Mouse (Mus musculus) erythroblast, embryonic 14.5 days (primary cell): ENCODE measurements around the gene Plekhg1. TPM values are rescaled to one million over a fixed set of nuclear protein-coding genes. Genes with fewer than 3 reads are reported as not detected.

ENCODE experiments used
- H3K27me3 ChIP-seq: 2 replicates; pipeline ENCODE4 v1.6.1; 2012; ENCODE audit warnings: inconsistent platforms; ENCODE audit not compliant: control insufficient read depth
- H3K36me3 ChIP-seq: 2 replicates; pipeline ENCODE4 v1.6.1; 2012; ENCODE audit warnings: mild to moderate bottlenecking, inconsistent platforms; ENCODE audit not compliant: control insufficient read depth
- H3K4me1 ChIP-seq: 2 replicates; pipeline ENCODE4 v1.6.1; 2012; ENCODE audit warnings: inconsistent platforms; ENCODE audit not compliant: control insufficient read depth
- H3K4me3 ChIP-seq: replicated peaks from 2 replicates; pipeline ENCODE3; 2012; ENCODE audit warnings: moderate library complexity, mild to moderate bottlenecking, inconsistent platforms
- H3K9me3 ChIP-seq: 2 replicates; pipeline ENCODE4 v1.6.1; 2012; ENCODE audit warnings: low read length, inconsistent platforms, mixed read lengths; ENCODE audit not compliant: control insufficient read depth
- GATA1 ChIP-seq: IDR thresholded peaks from 2 replicates; pipeline ENCODE4 v1.6.1; 2012; ENCODE audit warnings: low read length, inconsistent platforms, mixed read lengths
- TAL1 ChIP-seq: IDR thresholded peaks from 3 replicates; pipeline ENCODE4 v1.6.1; 2012; ENCODE audit warnings: low read length, inconsistent platforms, mixed read lengths
- polyA plus RNA-seq: library from polyadenylated mRNA; stranded (reverse); fragments of >175 nt; gene quantifications from 2 replicates; pipeline ENCODE4 v1.2.3, GENCODE M21; 2012

Gene Plekhg1
- polyA plus RNA-seq, 1 experiment, result not detected

- TF ChIP-seq GATA1 (no peak), TAL1 (no peak)
- H3K9me3 ChIP-seq, result no peaks in the 10 kb centered on the region
- no peaks in the 10 kb centered on the region for H3K4me1 ChIP-seq
- no peak overlapping the region for H3K4me3 ChIP-seq
- H3K27me3 ChIP-seq, result no peaks in the 10 kb centered on the region
- H3K36me3 ChIP-seq, result no peaks in the 10 kb centered on the region
Observed at GRCm38 (mm10) chr10:3949306-3949705, 209.1 kb downstream of the Plekhg1 start.

GRCm38 (mm10) chr10:3956471-3956870 lies 216.3 kb downstream of the Plekhg1 start:
- Histone ChIP-seq H3K9me3 (no peaks in the 10 kb centered on the region), H3K36me3 (no peaks in the 10 kb centered on the region), H3K4me3 (no peak overlapping the region), H3K4me1 (no peaks in the 10 kb centered on the region), H3K27me3 (no peaks in the 10 kb centered on the region)
- TF ChIP-seq TAL1, result no peak

GRCm38 (mm10) chr10:3958591-3958990 lies 218.4 kb downstream of the Plekhg1 start:
- Histone ChIP-seq H3K4me1 (no peaks in the 10 kb centered on the region), H3K9me3 (no peaks in the 10 kb centered on the region)
- no peak for TF ChIP-seq GATA1
- no peak for TF ChIP-seq TAL1

GRCm38 (mm10) chr10:3969026-3969425 lies 228.9 kb downstream of the Plekhg1 start:
- Histone ChIP-seq H3K36me3 (no peaks in the 10 kb centered on the region), H3K4me3 (no peak overlapping the region), H3K27me3 (no peaks in the 10 kb centered on the region), H3K9me3 (no peaks in the 10 kb centered on the region), H3K4me1 (peaks cover 27% of the 10 kb centered on the region)
- TF ChIP-seq TAL1 (no peak), GATA1 (no peak)

More at GRCm38 (mm10) chr10:3958591-3958990, 218.4 kb downstream of the Plekhg1 start:
- H3K36me3 ChIP-seq, result no peaks in the 10 kb centered on the region
- H3K4me3 ChIP-seq, result no peak overlapping the region
- no peaks in the 10 kb centered on the region for H3K27me3 ChIP-seq

- no peaks in the 10 kb centered on the region for H3K27me3 ChIP-seq
- no peaks in the 10 kb centered on the region for H3K9me3 ChIP-seq
- peaks cover 11% of the 10 kb centered on the region for H3K36me3 ChIP-seq
- TF ChIP-seq GATA1 (no peak), TAL1 (no peak)
- peaks cover 58% of the 10 kb centered on the region for H3K4me1 ChIP-seq
- H3K4me3 ChIP-seq, result peak overlapping the region; percentile 92
Observed at GRCm38 (mm10) chr10:3972237-3972636, 232.1 kb downstream of the Plekhg1 start.

- no peaks in the 10 kb centered on the region for H3K27me3 ChIP-seq
- H3K4me1 ChIP-seq, result peaks cover 59% of the 10 kb centered on the region
- H3K4me3 ChIP-seq, result peak within 1 kb of the TSS; percentile 92
- no peak for TF ChIP-seq TAL1
- no peak for TF ChIP-seq GATA1
- no peaks in the 10 kb centered on the region for H3K9me3 ChIP-seq
- peaks cover 19% of the 10 kb centered on the region for H3K36me3 ChIP-seq
Observed at GRCm38 (mm10) chr10:3972981-3973588, 232.9 kb downstream of the Plekhg1 start, which contains the start of gene Mthfd1l. TSS of gene Mthfd1l (plus strand) at chr10:3973118.

- Histone ChIP-seq H3K36me3 (peaks cover 25% of the 10 kb centered on the region), H3K4me1 (peaks cover 59% of the 10 kb centered on the region)
- TF ChIP-seq TAL1 (no peak), GATA1 (no peak)
Observed at GRCm38 (mm10) chr10:3973589-3974070, 233.5 kb downstream of the Plekhg1 start.

GRCm38 (mm10) chr10:3974380-3974779 lies 234.2 kb downstream of the Plekhg1 start:
- H3K27me3 ChIP-seq, result no peaks in the 10 kb centered on the region
- H3K36me3 ChIP-seq, result peaks cover 32% of the 10 kb centered on the region
- H3K4me1 ChIP-seq, result peaks cover 59% of the 10 kb centered on the region
- TF ChIP-seq GATA1 (no peak), TAL1 (no peak)
- peaks cover 3% of the 10 kb centered on the region; the same call in 1 of the 2 replicates for H3K9me3 ChIP-seq
- H3K4me3 ChIP-seq, result peak overlapping the region; percentile 92

More at GRCm38 (mm10) chr10:3973589-3974070, 233.5 kb downstream of the Plekhg1 start:
- Histone ChIP-seq H3K27me3 (no peaks in the 10 kb centered on the region), H3K4me3 (peak overlapping the region; percentile 92), H3K9me3 (no peaks in the 10 kb centered on the region)

- H3K4me1 ChIP-seq, result peaks cover 56% of the 10 kb centered on the region
- peaks cover 3% of the 10 kb centered on the region; the same call in 1 of the 2 replicates for H3K9me3 ChIP-seq
- no peak for TF ChIP-seq TAL1
- no peak for TF ChIP-seq GATA1
- H3K36me3 ChIP-seq, result peaks cover 49% of the 10 kb centered on the region
- no peaks in the 10 kb centered on the region for H3K27me3 ChIP-seq
- peak overlapping the region; percentile 92 for H3K4me3 ChIP-seq
Observed at GRCm38 (mm10) chr10:3975898-3976622, 235.9 kb downstream of the Plekhg1 start.
